Mouse (Mus musculus) gastrocnemius, postnatal 36 days (tissue): ENCODE measurements around the gene Olfr665. TPM values are rescaled to one million over a fixed set of nuclear protein-coding genes. Genes with fewer than 3 reads are reported as not detected.
"Not testable (repeated sequence)": the region's sequence is repeated elsewhere in the genome, so short reads cannot be mapped to it uniquely, and the experiment has no call there.

Experiments
- DNase-seq, 2 experiments: peaks; one replicate each; pipeline ENCODE4 v3.0.0; 2022
- intact Hi-C: fragments of 180-260 bp; cut with DNase I; formaldehyde crosslinking; loops from one replicate; pipeline ENCODE4 v1.15.1; 2025
- long read RNA-seq, 2 experiments: library from polyadenylated mRNA; stranded (forward); transcript quantifications; one replicate each; pipeline ENCODE4 v2.0.0; 2021
- total RNA-seq, 2 experiments: library from RNA; stranded (reverse); gene quantifications; 2 replicates each; pipeline ENCODE4 v1.2.3; 2021

Olfr665 gene
- not detected for total RNA-seq
- long read RNA-seq, experiment 1: 0 reads
- long read RNA-seq, experiment 2: 0 reads

- intact Hi-C loops: no loop called here
- DNase-seq: no peak
Observed at GRCm38 (mm10) chr7:104877731-104878130, at the start of gene Olfr665. Gene Olfr665, plus strand, starts transcription at chr7:104878031.

- intact Hi-C loops: no loop called here
- no peak for DNase-seq
Observed at GRCm38 (mm10) chr7:104842503-104842902, 35.3 kb upstream of the Olfr665 start, which contains the start of gene Usp17lb. Gene Usp17lb, minus strand, starts transcription at chr7:104842603.

DNA sequence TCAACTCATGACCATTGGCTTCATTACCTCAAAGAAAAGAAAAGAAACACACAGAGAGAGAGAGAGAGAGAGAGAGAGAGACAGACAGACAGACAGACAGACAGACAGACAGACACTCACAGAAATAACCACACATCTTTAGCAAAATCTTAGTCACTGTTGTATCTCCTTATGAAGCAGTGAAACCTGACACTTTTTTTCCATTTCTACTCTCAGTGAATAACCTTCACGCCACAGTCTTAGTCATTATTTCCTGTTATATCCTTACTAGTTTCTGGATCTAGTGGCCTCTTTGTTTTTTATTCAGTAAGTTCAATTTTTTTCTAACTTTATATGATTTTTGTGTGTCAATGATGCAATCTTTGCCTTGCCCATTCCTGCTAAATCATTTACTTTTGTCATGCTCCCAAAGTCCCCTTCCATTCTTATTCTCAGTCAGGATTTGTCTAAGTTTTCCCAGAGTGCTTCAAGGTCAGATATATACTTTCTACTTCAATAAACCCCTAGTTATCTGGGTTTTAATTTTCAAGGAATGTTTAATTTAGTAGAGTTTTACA lies 34.0 kb upstream of the Olfr665 start:
- intact Hi-C loops: no loop called here
- DNase-seq: no peak

DNA sequence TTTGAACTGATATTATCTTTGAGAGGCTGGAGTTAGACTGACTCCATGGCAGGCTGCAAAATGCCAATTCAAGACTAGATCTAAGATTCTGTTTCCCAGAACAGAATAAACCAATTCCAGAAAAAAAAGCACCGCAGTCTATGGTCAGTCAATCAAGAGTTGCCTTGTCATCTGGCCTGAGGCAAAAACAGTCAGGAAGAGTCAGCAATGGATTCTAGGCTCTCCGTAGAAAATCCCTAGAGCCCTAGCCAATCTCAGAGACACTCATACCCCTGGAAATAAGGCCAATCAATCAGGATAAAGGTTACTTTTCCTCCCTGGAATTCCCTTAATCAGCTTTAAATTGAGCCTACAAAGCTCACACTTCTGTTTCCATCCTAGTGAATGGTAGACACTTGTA lies 26.3 kb upstream of the Olfr665 start:
- intact Hi-C loops, DNase-seq: not testable (repeated sequence)

- DNase-seq: no peak
- intact Hi-C loops: no loop called here
Observed at GRCm38 (mm10) chr7:104855248-104855750, 22.5 kb upstream of the Olfr665 start.

GRCm38 (mm10) chr7:104856709-104857108 lies 21.1 kb upstream of the Olfr665 start, which contains the start of gene Usp17la:
Gene Usp17la, plus strand, starts transcription at chr7:104857009.
- DNase-seq, intact Hi-C loops: not testable (repeated sequence)

GRCm38 (mm10) chr7:104857683-104858082 lies 20.1 kb upstream of the Olfr665 start:
- intact Hi-C loops: no loop called here
- DNase-seq: no peak

GRCm38 (mm10) chr7:104861381-104861780 lies 16.4 kb upstream of the Olfr665 start:
- DNase-seq: no peak
- intact Hi-C loops: no loop called here

DNA sequence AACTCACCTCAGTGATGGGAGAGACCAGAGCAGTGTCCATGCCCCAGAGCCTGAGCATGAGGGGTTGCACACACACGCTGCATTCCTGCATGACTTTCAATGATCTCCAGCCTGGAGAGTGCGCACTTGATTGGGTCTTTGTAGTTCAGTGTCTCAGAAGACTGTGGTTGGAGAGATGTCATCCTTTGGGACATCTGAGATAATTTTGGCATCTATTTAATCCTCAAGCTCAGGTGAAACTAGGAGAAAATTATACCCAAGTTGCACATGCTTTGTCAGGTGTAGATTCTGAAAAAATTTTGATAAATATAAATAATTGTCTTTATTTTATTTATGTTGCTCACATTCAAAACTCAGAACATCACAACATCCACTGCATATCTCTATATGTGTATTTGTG lies 18.0 kb downstream of the Olfr665 start, which contains the start of gene Olfr666:
TSS of gene Olfr666 (minus strand) at position 101 of the 400 bp plus-strand sequence.
- no peak for DNase-seq
- intact Hi-C loops: no loop called here

DNA sequence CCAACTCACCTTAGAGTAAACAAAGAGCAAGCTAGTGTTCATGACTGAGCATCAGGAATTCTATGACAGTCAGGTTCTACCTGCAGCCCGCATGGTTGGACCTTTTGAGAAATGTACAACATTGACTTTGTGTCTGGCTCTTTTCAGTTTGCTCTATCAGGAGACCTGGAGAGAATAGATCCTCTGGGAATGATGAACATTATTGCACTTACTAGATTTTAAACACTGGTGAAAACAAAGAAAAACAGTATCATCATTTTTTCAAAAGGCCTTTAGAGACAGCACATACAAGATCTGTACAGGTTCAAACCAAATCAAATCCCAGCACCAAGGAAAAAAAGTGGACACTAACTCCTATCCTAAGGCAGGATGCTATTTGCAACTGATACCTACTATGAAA lies 43.6 kb downstream of the Olfr665 start, which contains the start of gene Olfr667:
TSS of gene Olfr667 (minus strand) at position 101 of the 400 bp plus-strand sequence.
- intact Hi-C loops: no loop called here
- DNase-seq: no peak

GRCm38 (mm10) chr7:104927957-104928356 lies 50.1 kb downstream of the Olfr665 start, which contains the start of gene Olfr668:
Gene Olfr668, minus strand, starts transcription at chr7:104928057.
- intact Hi-C loops: no loop called here
- no peak for DNase-seq

Other genes with a start within 250 kb of the Olfr665 start
- gene Olfr658, start 230.7 kb upstream of the Olfr665 start, total RNA-seq: not detected
- not detected for gene Olfr659, start 211.3 kb upstream of the Olfr665 start, total RNA-seq
- gene Olfr661, start 191.5 kb upstream of the Olfr665 start, total RNA-seq: not detected
- not detected for gene Usp17le, start 100.6 kb upstream of the Olfr665 start, total RNA-seq
- not detected for gene Usp17lb, start 35.4 kb upstream of the Olfr665 start, total RNA-seq
- not detected for gene Usp17la, start 21.0 kb upstream of the Olfr665 start, total RNA-seq
- gene Olfr666, start 17.9 kb downstream of the Olfr665 start, total RNA-seq: not detected
- gene Olfr667, start 43.5 kb downstream of the Olfr665 start, total RNA-seq: not detected
- not detected for gene Olfr668, start 50.0 kb downstream of the Olfr665 start, total RNA-seq
- gene Olfr669, start 56.2 kb downstream of the Olfr665 start, total RNA-seq: not detected
- not detected for gene Olfr670, start 84.6 kb downstream of the Olfr665 start, total RNA-seq
- not detected for gene Olfr671, start 101.1 kb downstream of the Olfr665 start, total RNA-seq
- gene Olfr672, start 124.0 kb downstream of the Olfr665 start, total RNA-seq: not detected
- gene Olfr675, start 150.4 kb downstream of the Olfr665 start, total RNA-seq: not detected
- not detected for gene Olfr676, start 154.7 kb downstream of the Olfr665 start, total RNA-seq
- not detected for gene Olfr677, start 173.3 kb downstream of the Olfr665 start, total RNA-seq
- gene Olfr678, start 186.4 kb downstream of the Olfr665 start, total RNA-seq: not detected
- not detected for gene Olfr679, start 203.2 kb downstream of the Olfr665 start, total RNA-seq
- gene Olfr680-ps1, start 214.8 kb downstream of the Olfr665 start, total RNA-seq: not detected
- gene Olfr681, start 238.8 kb downstream of the Olfr665 start, total RNA-seq: not detected